Mouse (Mus musculus): ENCODE data around the gene Mat1a. TPM values are rescaled to one million over a fixed set of nuclear protein-coding genes. Genes with fewer than 3 reads are reported as not detected.

The Mat1a gene
- polyA plus RNA-seq, 1 experiment = not detected

DNA sequence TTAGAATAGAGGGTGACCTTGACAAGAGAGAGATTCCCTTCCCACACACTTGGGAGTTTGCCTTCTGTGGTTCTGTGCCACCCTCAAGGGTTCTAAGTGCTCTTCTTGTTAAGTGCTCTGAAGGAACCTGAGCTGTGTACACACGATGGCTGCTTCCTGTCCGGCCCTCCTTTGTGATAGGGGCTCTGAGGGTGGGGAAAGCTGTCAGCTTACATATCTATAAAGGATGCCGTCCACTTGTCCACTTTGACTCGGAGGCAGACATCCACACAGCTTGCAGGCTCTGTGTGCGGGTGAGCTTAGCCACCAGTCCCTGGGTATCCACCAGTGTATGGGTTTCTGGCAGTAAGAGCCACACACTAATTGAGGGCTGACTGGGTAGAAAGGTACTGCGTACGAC, 26.7 kb downstream of the Mat1a start, which contains the start of gene Sftpa1:
TSS of gene Sftpa1 (plus strand) at position 243 of the 400 bp plus-strand sequence.
- H3K4me3 ChIP-seq (replicated peaks) = no peak within 1 kb of the TSS
- TF ChIP-seq FLI1 (IDR thresholded peaks at IDR 0.05; ENCODE audit: low read length) = no peak
- no peak for TF ChIP-seq GATA1 (IDR thresholded peaks at IDR 0.05; ENCODE audit: borderline replicate concordance, low read length)
- no peaks in the 10 kb centered on the region for H3K36me3 ChIP-seq (replicated peaks; ENCODE audit: low read length)
- H3K9me3 ChIP-seq = no peaks in the 10 kb centered on the region
- H3K27me3 ChIP-seq (replicated peaks) = no peaks in the 10 kb centered on the region
- H3K4me1 ChIP-seq = no peaks in the 10 kb centered on the region

DNA sequence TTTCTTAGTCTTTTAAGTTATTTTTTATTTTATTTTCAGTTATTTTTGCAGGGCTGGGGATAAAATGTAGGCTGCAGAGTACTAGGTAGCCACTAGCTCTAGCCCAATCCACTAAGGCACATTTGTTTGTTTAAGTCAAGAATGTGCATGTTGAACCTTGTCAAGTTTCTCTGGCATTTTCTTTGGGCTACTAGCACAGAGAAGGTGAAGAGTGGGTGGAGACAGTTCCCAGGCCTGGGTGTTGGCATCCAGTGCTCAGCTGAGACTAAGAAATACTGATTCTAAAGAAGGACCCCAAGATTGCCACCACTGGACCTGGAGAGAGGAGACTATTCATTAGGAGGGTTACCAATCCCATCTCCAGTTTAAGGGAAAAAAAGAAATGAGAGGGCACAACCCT, 32.2 kb downstream of the Mat1a start:
- H3K4me3 ChIP-seq (replicated peaks) = no peak overlapping the region
- H3K9me3 ChIP-seq = no peaks in the 10 kb centered on the region
- no peaks in the 10 kb centered on the region for H3K36me3 ChIP-seq (replicated peaks; ENCODE audit: low read length)
- no peak for TF ChIP-seq FLI1 (IDR thresholded peaks at IDR 0.05; ENCODE audit: low read length)
- no peak for TF ChIP-seq GATA1 (IDR thresholded peaks at IDR 0.05; ENCODE audit: borderline replicate concordance, low read length)
- H3K4me1 ChIP-seq = no peaks in the 10 kb centered on the region
- H3K27me3 ChIP-seq (replicated peaks) = no peaks in the 10 kb centered on the region

DNA sequence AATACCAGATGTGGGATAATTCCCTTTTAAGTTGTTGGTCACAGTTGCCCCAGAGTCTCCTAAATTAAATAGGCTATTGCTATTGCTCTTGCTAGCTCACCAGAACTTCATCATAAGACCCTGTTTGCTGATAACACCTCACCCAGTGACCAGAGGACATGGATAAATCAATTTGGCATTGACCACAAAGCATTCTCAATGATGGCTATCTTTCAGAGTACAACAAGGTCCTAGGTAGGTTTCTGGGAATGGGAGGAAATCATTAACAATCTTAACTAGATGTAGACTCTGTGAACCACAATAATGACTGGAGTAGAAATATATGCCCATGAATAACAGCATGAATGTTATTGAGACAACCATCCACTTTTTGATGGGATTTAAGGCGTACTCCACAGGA, 35.9 kb downstream of the Mat1a start:
- Histone ChIP-seq H3K4me3 (replicated peaks) (no peak overlapping the region), H3K27me3 (replicated peaks) (no peaks in the 10 kb centered on the region), H3K9me3 (no peaks in the 10 kb centered on the region), H3K36me3 (replicated peaks; ENCODE audit: low read length) (no peaks in the 10 kb centered on the region), H3K4me1 (no peaks in the 10 kb centered on the region)
- TF ChIP-seq FLI1 (IDR thresholded peaks at IDR 0.05; ENCODE audit: low read length) = no peak

DNA sequence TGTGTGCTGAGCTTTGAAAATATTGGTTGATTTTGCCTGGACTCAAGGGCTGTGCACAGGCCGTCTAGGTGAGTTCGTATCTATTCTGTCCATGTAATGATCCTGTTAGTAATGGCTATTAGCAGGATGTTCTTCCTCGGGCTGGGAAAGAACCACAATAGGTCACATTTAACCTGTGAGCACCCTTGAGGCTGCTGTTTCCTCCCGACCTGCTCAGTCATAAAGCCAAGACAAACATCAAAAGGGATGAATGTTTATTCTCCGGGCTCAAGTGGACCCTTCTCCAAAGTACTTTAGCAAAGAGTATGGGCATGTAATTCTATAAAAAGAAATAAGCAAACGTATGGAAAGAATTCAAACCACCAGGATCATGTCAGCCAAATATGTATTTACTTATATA, 41.2 kb downstream of the Mat1a start:
- Histone ChIP-seq H3K4me1 (no peaks in the 10 kb centered on the region), H3K36me3 (replicated peaks; ENCODE audit: low read length) (no peaks in the 10 kb centered on the region), H3K9me3 (no peaks in the 10 kb centered on the region), H3K4me3 (replicated peaks) (no peak overlapping the region), H3K27me3 (replicated peaks) (no peaks in the 10 kb centered on the region)
- TF ChIP-seq FLI1 (IDR thresholded peaks at IDR 0.05; ENCODE audit: low read length) = no peak
- no peak for TF ChIP-seq GATA1 (IDR thresholded peaks at IDR 0.05; ENCODE audit: borderline replicate concordance, low read length)

DNA sequence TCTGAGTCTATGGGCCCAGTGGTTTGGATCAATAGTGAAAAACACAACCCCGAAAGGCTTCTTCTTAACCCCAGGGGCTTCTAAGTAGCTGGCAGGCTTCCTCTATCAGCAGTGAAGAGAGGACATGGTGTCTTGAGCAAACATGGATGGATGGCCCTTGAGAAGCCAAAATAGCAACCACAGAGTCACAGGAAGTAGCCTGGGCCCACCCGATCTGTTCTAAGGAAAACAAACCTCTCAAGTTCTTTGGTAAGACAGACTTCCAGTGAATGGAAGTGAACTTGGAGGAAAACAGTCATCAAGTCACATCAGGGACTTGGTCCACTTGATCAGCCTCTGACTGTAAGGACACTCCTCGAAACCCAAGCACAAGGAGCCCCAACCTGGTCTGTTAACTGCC, 42.1 kb downstream of the Mat1a start:
- Histone ChIP-seq H3K9me3 (no peaks in the 10 kb centered on the region), H3K4me3 (replicated peaks) (no peak overlapping the region), H3K36me3 (replicated peaks; ENCODE audit: low read length) (no peaks in the 10 kb centered on the region), H3K4me1 (no peaks in the 10 kb centered on the region), H3K27me3 (replicated peaks) (no peaks in the 10 kb centered on the region)
- TF ChIP-seq GATA1 (IDR thresholded peaks at IDR 0.05; ENCODE audit: borderline replicate concordance, low read length) = no peak
- no peak for TF ChIP-seq FLI1 (IDR thresholded peaks at IDR 0.05; ENCODE audit: low read length)

DNA sequence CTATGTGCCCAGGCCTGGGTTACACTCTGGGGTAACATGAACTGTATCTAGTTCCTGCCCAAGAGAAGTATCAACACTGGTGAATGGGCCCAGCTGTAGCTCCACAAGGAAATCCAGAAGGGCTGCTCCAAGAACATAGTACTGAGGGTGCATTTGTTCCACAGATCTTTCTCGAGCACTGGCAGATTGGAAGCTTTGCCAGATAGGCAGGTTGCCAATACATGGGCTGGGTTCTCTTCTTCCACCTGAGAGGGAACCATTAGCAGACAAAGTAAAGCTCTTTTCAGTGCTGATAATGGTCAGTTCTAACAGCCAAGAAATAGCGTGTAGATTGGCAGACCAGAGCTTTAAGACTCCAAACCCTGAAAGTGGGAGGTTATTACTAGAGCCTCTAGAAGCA, 42.5 kb downstream of the Mat1a start:
- no peaks in the 10 kb centered on the region for H3K27me3 ChIP-seq (replicated peaks)
- H3K9me3 ChIP-seq = no peaks in the 10 kb centered on the region
- H3K4me3 ChIP-seq (replicated peaks) = no peak overlapping the region
- H3K36me3 ChIP-seq (replicated peaks; ENCODE audit: low read length) = no peaks in the 10 kb centered on the region
- no peaks in the 10 kb centered on the region for H3K4me1 ChIP-seq
- TF ChIP-seq FLI1 (IDR thresholded peaks at IDR 0.05; ENCODE audit: low read length) = no peak
- no peak for TF ChIP-seq GATA1 (IDR thresholded peaks at IDR 0.05; ENCODE audit: borderline replicate concordance, low read length)

GRCm38 (mm10) chr14:41151220-41151898, 46.5 kb downstream of the Mat1a start, which contains the start of gene Mbl1:
Gene Mbl1, plus strand, starts transcription at chr14:41151458.
- Histone ChIP-seq H3K27me3 (replicated peaks) (no peaks in the 10 kb centered on the region), H3K4me1 (no peaks in the 10 kb centered on the region), H3K36me3 (replicated peaks; ENCODE audit: low read length) (no peaks in the 10 kb centered on the region), H3K9me3 (no peaks in the 10 kb centered on the region), H3K4me3 (replicated peaks) (no peak within 1 kb of the TSS)
- TF ChIP-seq FLI1 (IDR thresholded peaks at IDR 0.05; ENCODE audit: low read length) = no peak
- TF ChIP-seq GATA1 (IDR thresholded peaks at IDR 0.05; ENCODE audit: borderline replicate concordance, low read length) = no peak

- no peaks in the 10 kb centered on the region for H3K9me3 ChIP-seq
- H3K27me3 ChIP-seq (replicated peaks) = no peaks in the 10 kb centered on the region
- no peak for TF ChIP-seq GATA1 (IDR thresholded peaks at IDR 0.05; ENCODE audit: borderline replicate concordance, low read length)
Measured at GRCm38 (mm10) chr14:41160076-41160475, 55.2 kb downstream of the Mat1a start.

DNA sequence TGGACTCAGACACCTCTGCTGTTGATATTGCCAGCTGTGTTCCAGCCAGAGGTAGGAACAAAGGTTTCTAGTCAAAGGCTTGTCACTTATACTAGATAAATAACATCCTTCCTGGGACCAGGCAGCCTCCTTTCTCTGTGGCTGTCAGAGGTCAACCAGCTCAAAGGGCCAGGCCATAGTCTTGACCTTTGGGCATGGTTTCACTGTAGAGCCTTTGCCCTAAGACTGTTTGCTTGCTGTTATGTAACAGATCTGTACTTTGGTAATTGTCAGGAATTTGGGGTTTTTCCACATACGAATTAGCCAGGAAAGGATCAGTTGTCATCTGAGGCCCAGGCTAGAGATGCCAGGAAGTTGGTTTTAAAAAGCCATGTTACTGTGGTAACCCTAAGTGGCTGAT, 55.9 kb downstream of the Mat1a start:
- H3K4me1 ChIP-seq = no peaks in the 10 kb centered on the region
- no peak for TF ChIP-seq FLI1 (IDR thresholded peaks at IDR 0.05; ENCODE audit: low read length)
- no peak for TF ChIP-seq GATA1 (IDR thresholded peaks at IDR 0.05; ENCODE audit: borderline replicate concordance, low read length)
- H3K36me3 ChIP-seq (replicated peaks; ENCODE audit: low read length) = no peaks in the 10 kb centered on the region
- H3K4me3 ChIP-seq (replicated peaks) = no peak overlapping the region
- no peaks in the 10 kb centered on the region for H3K9me3 ChIP-seq
- no peaks in the 10 kb centered on the region for H3K27me3 ChIP-seq (replicated peaks)

More at GRCm38 (mm10) chr14:41160076-41160475, 55.2 kb downstream of the Mat1a start:
- no peak overlapping the region for H3K4me3 ChIP-seq (replicated peaks)
- no peaks in the 10 kb centered on the region for H3K4me1 ChIP-seq
- no peaks in the 10 kb centered on the region for H3K36me3 ChIP-seq (replicated peaks; ENCODE audit: low read length)

- no peak for TF ChIP-seq GATA1 (IDR thresholded peaks at IDR 0.05; ENCODE audit: borderline replicate concordance, low read length)
- TF ChIP-seq FLI1 (IDR thresholded peaks at IDR 0.05; ENCODE audit: low read length) = no peak
Measured at GRCm38 (mm10) chr14:41162663-41163062, 57.8 kb downstream of the Mat1a start.

More at GRCm38 (mm10) chr14:41162663-41163062, 57.8 kb downstream of the Mat1a start:
- Histone ChIP-seq H3K9me3 (no peaks in the 10 kb centered on the region), H3K36me3 (replicated peaks; ENCODE audit: low read length) (no peaks in the 10 kb centered on the region), H3K4me3 (replicated peaks) (no peak overlapping the region), H3K4me1 (no peaks in the 10 kb centered on the region), H3K27me3 (replicated peaks) (no peaks in the 10 kb centered on the region)

All from megakaryocyte, embryonic 14.5 days (primary cell).